Mouse (Mus musculus): ENCODE results near the gene Pigc. TPM values are rescaled to one million over a fixed set of nuclear protein-coding genes. Genes with fewer than 3 reads are reported as not detected.

Pigc gene
- polyA plus RNA-seq, 1 experiment = 19.7 TPM

- Histone ChIP-seq H3K4me3 (ENCODE audit: insufficient read depth, low read length) (no peak overlapping the region), H3K27ac (ENCODE audit: insufficient read depth, low read length) (no peak overlapping the region), H3K4me1 (ENCODE audit: control insufficient read depth, insufficient read depth, low read length) (no peaks in the 10 kb centered on the region)
- TF ChIP-seq CTCF (IDR thresholded peaks at IDR 0.05; ENCODE audit: extremely low read depth, insufficient read depth, low read length) (no peak), POLR2A (IDR thresholded peaks at IDR 0.05; ENCODE audit: extremely low read depth, insufficient read depth, low read length) (no peak)
Measured at GRCm38 (mm10) chr1:162017975-162018600, 49.1 kb downstream of the Pigc start.

GRCm38 (mm10) chr1:162018601-162018977 is 49.6 kb downstream of the Pigc start:
- no peak overlapping the region for H3K4me3 ChIP-seq (ENCODE audit: insufficient read depth, low read length)
- TF ChIP-seq CTCF (IDR thresholded peaks at IDR 0.05; ENCODE audit: extremely low read depth, insufficient read depth, low read length) (no peak), POLR2A (IDR thresholded peaks at IDR 0.05; ENCODE audit: extremely low read depth, insufficient read depth, low read length) (no peak)
- no peak overlapping the region for H3K27ac ChIP-seq (ENCODE audit: insufficient read depth, low read length)
- no peaks in the 10 kb centered on the region for H3K4me1 ChIP-seq (ENCODE audit: control insufficient read depth, insufficient read depth, low read length)

- TF ChIP-seq POLR2A (IDR thresholded peaks at IDR 0.05; ENCODE audit: extremely low read depth, insufficient read depth, low read length) = no peak
- no peak for TF ChIP-seq CTCF (IDR thresholded peaks at IDR 0.05; ENCODE audit: extremely low read depth, insufficient read depth, low read length)
- Histone ChIP-seq H3K27ac (ENCODE audit: insufficient read depth, low read length) (no peak overlapping the region), H3K4me1 (ENCODE audit: control insufficient read depth, insufficient read depth, low read length) (no peaks in the 10 kb centered on the region), H3K4me3 (ENCODE audit: insufficient read depth, low read length) (no peak overlapping the region)
Measured at GRCm38 (mm10) chr1:162020303-162020731, 51.3 kb downstream of the Pigc start.

- no peak overlapping the region for H3K27ac ChIP-seq (ENCODE audit: insufficient read depth, low read length)
Measured at GRCm38 (mm10) chr1:162020766-162021165, 51.8 kb downstream of the Pigc start.

More at GRCm38 (mm10) chr1:162020766-162021165, 51.8 kb downstream of the Pigc start:
- no peak for TF ChIP-seq POLR2A (IDR thresholded peaks at IDR 0.05; ENCODE audit: extremely low read depth, insufficient read depth, low read length)
- TF ChIP-seq CTCF (IDR thresholded peaks at IDR 0.05; ENCODE audit: extremely low read depth, insufficient read depth, low read length) = no peak
- no peaks in the 10 kb centered on the region for H3K4me1 ChIP-seq (ENCODE audit: control insufficient read depth, insufficient read depth, low read length)
- no peak overlapping the region for H3K4me3 ChIP-seq (ENCODE audit: insufficient read depth, low read length)

Other genes with a start within 250 kb of the Pigc start
- 0.10 and 0.25 TPM in 2 replicates for gene Fasl, start 180.7 kb upstream of the Pigc start, polyA plus RNA-seq (2012; rRNA removed)
- gene Suco, start 92.5 kb upstream of the Pigc start, polyA plus RNA-seq (2012; rRNA removed) = 13.3 and 14.7 TPM in 2 replicates
- gene 4930558K02Rik, start 10.4 kb downstream of the Pigc start, polyA plus RNA-seq (2012; rRNA removed) = 0.15 and 0.21 TPM in 2 replicates